8 mouse cellular contexts compared by ENCODE assay signal in the genomic region with DNA sequence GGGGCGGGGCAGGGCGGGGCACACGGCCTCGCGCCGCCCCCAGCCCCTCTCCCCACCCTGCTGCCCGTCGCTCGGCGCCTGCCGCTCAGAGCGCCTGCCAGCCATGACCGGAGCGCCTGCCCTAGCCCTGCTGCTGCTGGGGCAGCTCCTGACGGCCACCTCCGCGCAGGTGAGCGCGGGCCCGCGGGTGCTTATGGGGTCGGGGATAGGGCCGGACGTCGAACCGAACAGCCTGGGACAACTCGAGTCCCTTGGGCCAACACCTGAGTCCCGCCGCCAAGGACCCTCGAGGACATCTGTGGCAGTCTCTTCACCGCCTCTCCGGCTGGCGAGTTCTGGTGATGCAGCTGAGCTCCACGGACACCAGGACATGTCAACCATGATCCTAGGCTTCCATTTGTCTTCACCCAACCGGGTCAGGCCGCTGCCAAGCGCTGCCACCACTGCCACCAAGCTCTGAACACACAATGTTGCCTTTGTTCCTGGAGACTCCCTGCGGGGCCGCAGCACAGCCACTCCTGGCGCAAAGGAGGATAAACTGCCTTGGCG. TPM values are rescaled to one million over a fixed set of nuclear protein-coding genes. Genes with fewer than 3 reads are reported as not detected.
DNase-seq lines count a peak whose midpoint lies in the region; ATAC-seq and TF ChIP-seq lines count a peak whose summit lies in the region.

No protein-coding gene starts in this region.

- peaks cover 9% of the 10 kb centered on the region; the same call in 1 of the 2 replicates for H3K36me3 ChIP-seq in lung, embryonic 16.5 days (ENCODE audit: control insufficient read depth, insufficient read depth, low read length)
- peaks cover 35% of the 10 kb centered on the region for H3K36me3 ChIP-seq in limb, embryonic 12.5 days
- peaks cover 2% of the 10 kb centered on the region; the same call in 1 of the 2 replicates for H3K36me3 ChIP-seq in stomach, embryonic 16.5 days (ENCODE audit: control insufficient read depth, insufficient read depth, low read length)

- 3% methylated on average over 41 of the region's 41 CpGs for WGBS in lung, embryonic 16.5 days
- WGBS in lung, adult 2 months = 17% methylated on average over 39 of the region's 41 CpGs
- WGBS in limb, embryonic 12.5 days = 1% methylated on average over 39 of the region's 41 CpGs
- WGBS in stomach, embryonic 16.5 days = 4% methylated on average over 41 of the region's 41 CpGs

- no peak for TF ChIP-seq CTCF in lung, adult 2 months (IDR thresholded peaks at IDR 0.05; ENCODE audit: insufficient read depth, low read length)

- peaks cover 3% of the 10 kb centered on the region; the same call in 1 of the 2 replicates for H3K4me1 ChIP-seq in lung, embryonic 16.5 days (replicated peaks; ENCODE audit: control insufficient read depth, insufficient read depth, low read length)
- 0 out of 2 replicates have a peak, but pooled peaks cover 2% of the 10 kb centered on the region for H3K4me1 ChIP-seq in lung, adult 2 months (ENCODE audit: control insufficient read depth, insufficient read depth, low read length)
- H3K4me1 ChIP-seq in limb, embryonic 12.5 days (replicated peaks) = peaks cover 44% of the 10 kb centered on the region
- H3K4me1 ChIP-seq in stomach, embryonic 16.5 days (ENCODE audit: control insufficient read depth, insufficient read depth, low read length) = peaks cover 3% of the 10 kb centered on the region

- no peak for TF ChIP-seq POLR2A in lung, adult 2 months (IDR thresholded peaks at IDR 0.05; ENCODE audit: borderline replicate concordance, extremely low read depth, low read depth, low read length)

- ATAC-seq in lung, embryonic 16.5 days (ENCODE audit: low read depth) = peak; percentile 46
- ATAC-seq in limb, embryonic 12.5 days (ENCODE audit: insufficient number of reproducible peaks, insufficient read depth, low FRiP score, low TSS enrichment, low read depth) = peak; percentile 78
- no peak for ATAC-seq in stomach, embryonic 16.5 days (ENCODE audit: insufficient read depth, low FRiP score)

- peak overlapping the region; percentile 37 for H3K4me3 ChIP-seq in lung, embryonic 16.5 days (ENCODE audit: low read length)
- H3K4me3 ChIP-seq in lung, adult 2 months (replicated peaks; ENCODE audit: extremely low read depth, low read depth, low read length) = no peak overlapping the region
- peak overlapping the region; percentile 48 for H3K4me3 ChIP-seq in limb, embryonic 12.5 days (replicated peaks)
- H3K4me3 ChIP-seq in stomach, embryonic 16.5 days (replicated peaks; ENCODE audit: low read length) = peak overlapping the region; percentile 28

- H3K9ac ChIP-seq in lung, embryonic 16.5 days (ENCODE audit: low read length) = peak overlapping the region; percentile 61
- peak overlapping the region; percentile 66 for H3K9ac ChIP-seq in limb, embryonic 12.5 days (replicated peaks)
- peak overlapping the region; percentile 56 for H3K9ac ChIP-seq in stomach, embryonic 16.5 days (ENCODE audit: low read length)

- peak; percentile 60 to 61 for DNase-seq in cerebellum, postnatal 14 days
- no peak for DNase-seq in cerebellum, adult 11-12 months
- DNase-seq in lung, adult 2 months = no peak
- no peak for DNase-seq in adrenal gland, postnatal 10 days
- no peak for DNase-seq in gastrocnemius, adult 8-10 months (ENCODE audit: low spot score in 2 of 2)

- H3K4me2 ChIP-seq in lung, embryonic 16.5 days (ENCODE audit: low read depth, low read length) = peak overlapping the region; percentile 57
- peak overlapping the region; percentile 70 for H3K4me2 ChIP-seq in limb, embryonic 12.5 days
- H3K4me2 ChIP-seq in stomach, embryonic 16.5 days (ENCODE audit: low read depth, low read length) = peak overlapping the region; percentile 45

- no peaks in the 10 kb centered on the region for H3K9me3 ChIP-seq in lung, embryonic 16.5 days (ENCODE audit: control insufficient read depth, low read length)
- H3K9me3 ChIP-seq in limb, embryonic 12.5 days = no peaks in the 10 kb centered on the region
- no peaks in the 10 kb centered on the region for H3K9me3 ChIP-seq in stomach, embryonic 16.5 days (replicated peaks; ENCODE audit: control insufficient read depth, low read length)

- peaks cover 9% of the 10 kb centered on the region; the same call in 1 of the 2 replicates for H3K27me3 ChIP-seq in lung, embryonic 16.5 days (ENCODE audit: control insufficient read depth, insufficient read depth, low read depth, low read length)
- peaks cover 51% of the 10 kb centered on the region for H3K27me3 ChIP-seq in limb, embryonic 12.5 days
- H3K27me3 ChIP-seq in stomach, embryonic 16.5 days (ENCODE audit: control insufficient read depth, insufficient read depth, low read length) = peaks cover 28% of the 10 kb centered on the region

- H3K27ac ChIP-seq in lung, embryonic 16.5 days (ENCODE audit: low read length) = no peak overlapping the region
- peak overlapping the region; percentile 91 for H3K27ac ChIP-seq in limb, embryonic 12.5 days
- no peak overlapping the region for H3K27ac ChIP-seq in stomach, embryonic 16.5 days (ENCODE audit: low read length)

RNA-seq across cellular contexts. Expression of a gene that starts 0.6 kb away (rescaled TPM):
- polyA plus RNA-seq in lung, embryonic 16.5 days (2015; fragmentation: Nextera tagmentation; extraction: Ambion mirVana) = 36.9 and 38.3 TPM in 2 replicates
- polyA plus RNA-seq in lung, adult 2 months (2012; rRNA removed) = 1.6 TPM in 2 replicates
- 196 and 224 TPM in 2 replicates for polyA plus RNA-seq in limb, embryonic 12.5 days (2016; fragmentation: Nextera tagmentation; extraction: Ambion mirVana)
- 6.6 and 9.0 TPM in 2 replicates for polyA plus RNA-seq in stomach, embryonic 16.5 days (2015; fragmentation: Nextera tagmentation; extraction: Ambion mirVana)
- total RNA-seq in adrenal gland, postnatal 10 days (2021) = 1 to 10 TPM in 1 of 2 experiments, under 1 TPM in 1; 0.55 to 1.8 TPM
- under 1 TPM in 1 of 4 experiments, not detected in 3; 0.11 TPM for total RNA-seq in gastrocnemius, adult 8-10 months (2022)

RNA-seq across cellular contexts. Expression of a gene that starts 9.2 kb away (rescaled TPM):
- 46.9 and 51.8 TPM in 2 replicates for polyA plus RNA-seq in lung, embryonic 16.5 days (2015; fragmentation: Nextera tagmentation; extraction: Ambion mirVana)
- 36.2 and 37.7 TPM in 2 replicates for polyA plus RNA-seq in lung, adult 2 months (2012; rRNA removed)
- 93.0 and 96.7 TPM in 2 replicates for polyA plus RNA-seq in limb, embryonic 12.5 days (2016; fragmentation: Nextera tagmentation; extraction: Ambion mirVana)
- 35.0 and 39.5 TPM in 2 replicates for polyA plus RNA-seq in stomach, embryonic 16.5 days (2015; fragmentation: Nextera tagmentation; extraction: Ambion mirVana)
- 10 to 100 TPM; 44.4 to 49.2 TPM for total RNA-seq in adrenal gland, postnatal 10 days (2021)
- total RNA-seq in gastrocnemius, adult 8-10 months (2022) = 10 to 100 TPM; 21.3 to 24.7 (median 22.3) TPM

RNA-seq across cellular contexts. Expression of a gene that starts 17.1 kb away (rescaled TPM):
- polyA plus RNA-seq in lung, embryonic 16.5 days (2015; fragmentation: Nextera tagmentation; extraction: Ambion mirVana) = 27.4 and 28.7 TPM in 2 replicates
- polyA plus RNA-seq in lung, adult 2 months (2012; rRNA removed) = 25.4 and 27.6 TPM in 2 replicates
- 39.8 and 44.3 TPM in 2 replicates for polyA plus RNA-seq in limb, embryonic 12.5 days (2016; fragmentation: Nextera tagmentation; extraction: Ambion mirVana)
- polyA plus RNA-seq in stomach, embryonic 16.5 days (2015; fragmentation: Nextera tagmentation; extraction: Ambion mirVana) = 22.7 and 22.8 TPM in 2 replicates
- total RNA-seq in adrenal gland, postnatal 10 days (2021) = 10 to 100 TPM; 21.0 to 26.8 TPM
- total RNA-seq in gastrocnemius, adult 8-10 months (2022) = 1 to 10 TPM; 3.6 to 5.1 (median 4.7) TPM

RNA-seq across cellular contexts. Expression of a gene that starts 44.3 kb away (rescaled TPM):
- polyA plus RNA-seq in lung, embryonic 16.5 days (2015; fragmentation: Nextera tagmentation; extraction: Ambion mirVana) = 0.15 TPM in 1 of 2 replicates, not detected in the other
- 0.05 TPM in 1 of 2 replicates, not detected in the other for polyA plus RNA-seq in lung, adult 2 months (2012; rRNA removed)
- 0.30 and 0.47 TPM in 2 replicates for polyA plus RNA-seq in limb, embryonic 12.5 days (2016; fragmentation: Nextera tagmentation; extraction: Ambion mirVana)
- 0.12 TPM in 1 of 2 replicates, not detected in the other for polyA plus RNA-seq in stomach, embryonic 16.5 days (2015; fragmentation: Nextera tagmentation; extraction: Ambion mirVana)
- under 1 TPM; 0.33 to 0.39 TPM for total RNA-seq in adrenal gland, postnatal 10 days (2021)
- not detected for total RNA-seq in gastrocnemius, adult 8-10 months (2022)

Comparison
In these comparisons a context has a peak if more than half of its experiments do, and no peak if none do; other contexts are left out.
1. DNase-seq: peak in cerebellum, postnatal 14 days (2 of 2); none in cerebellum, adult 11-12 months (single experiment), lung, adult 2 months (single experiment), adrenal gland, postnatal 10 days (single experiment) and gastrocnemius, adult 8-10 months (0 of 2).
2. Peak in every context shown above with its lines, with median percentiles within 50 percentile points of each other: H3K4me2 ChIP-seq and H3K9ac ChIP-seq.